Comparison of ENCODE assay signal across 11 mouse cellular contexts in the genomic region with DNA sequence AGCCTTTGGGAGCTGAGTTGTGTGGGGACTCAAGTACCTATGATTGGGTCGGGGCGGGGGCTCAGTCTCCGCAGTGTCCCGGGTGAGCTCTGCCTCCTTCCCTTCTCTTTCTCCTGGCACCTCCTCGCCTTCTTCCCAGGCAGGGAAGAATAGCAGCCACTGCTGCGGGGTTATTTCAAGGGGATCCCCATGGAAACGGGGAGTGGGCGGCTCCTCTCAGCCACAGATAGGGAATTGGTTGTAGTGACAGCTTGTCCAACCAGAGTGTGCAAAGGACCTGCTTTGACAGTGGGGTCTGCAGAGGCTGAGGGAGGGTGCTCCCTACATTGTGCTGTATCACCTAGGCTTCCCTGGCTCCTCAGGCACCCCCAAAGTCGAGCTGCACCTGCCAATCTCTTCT. TPM values are rescaled to one million over a fixed set of nuclear protein-coding genes. Genes with fewer than 3 reads are reported as not detected.
DNase-seq lines count a peak whose midpoint lies in the region; ATAC-seq and TF ChIP-seq lines count a peak whose summit lies in the region.
"Had no signal": no experiment of that assay in that cellular context is flagged by ENCODE, and none has a peak within 500 bp of the region (broad histone marks: within the 10 kb centered on the region; RNA-seq: fewer than 3 reads in every experiment).

No protein-coding gene starts in this region.

- no peaks in the 10 kb centered on the region for H3K27me3 ChIP-seq in forebrain, embryonic 14.5 days (replicated peaks; ENCODE audit: control insufficient read depth, insufficient read depth, low read length)
- H3K27me3 ChIP-seq in midbrain, postnatal 0 days (ENCODE audit: insufficient read depth, low read length), result no peaks in the 10 kb centered on the region

- H3K4me2 ChIP-seq in forebrain, embryonic 14.5 days (ENCODE audit: low read length), result no peak overlapping the region
- H3K4me2 ChIP-seq in midbrain, postnatal 0 days (ENCODE audit: low read depth, low read length, poor library complexity, severe bottlenecking), result 0 out of 2 replicates have a peak overlapping the region, but pooled peaks have one; percentile 6
- H3K4me2 ChIP-seq: limb, embryonic 13.5 days had no signal

- no peaks in the 10 kb centered on the region for H3K9me3 ChIP-seq in forebrain, embryonic 14.5 days (replicated peaks; ENCODE audit: control insufficient read depth, low read length)
- no peaks in the 10 kb centered on the region for H3K9me3 ChIP-seq in midbrain, postnatal 0 days (ENCODE audit: low read length)
- H3K9me3 ChIP-seq: limb, embryonic 13.5 days had no signal

- no peaks in the 10 kb centered on the region for H3K36me3 ChIP-seq in forebrain, embryonic 14.5 days (ENCODE audit: control insufficient read depth, insufficient read depth, low read length)
- no peaks in the 10 kb centered on the region for H3K36me3 ChIP-seq in midbrain, postnatal 0 days (ENCODE audit: insufficient read depth, low read length)
- H3K36me3 ChIP-seq: limb, embryonic 13.5 days had no signal

- H3K27ac ChIP-seq in cortical plate, adult 2 months (ENCODE audit: insufficient read depth, low read length), result peak overlapping the region; percentile 93
- H3K27ac ChIP-seq in forebrain, embryonic 14.5 days (ENCODE audit: low read depth, low read length), result peak overlapping the region; percentile 52; the same call in 1 of the 2 replicates
- 0 out of 2 replicates have a peak overlapping the region, but pooled peaks have one; percentile 39 for H3K27ac ChIP-seq in midbrain, postnatal 0 days (ENCODE audit: low read depth, low read length)
- H3K27ac ChIP-seq: limb, embryonic 13.5 days had no signal

- ATAC-seq in forebrain, embryonic 14.5 days, result peak; percentile 72
- no peak for ATAC-seq in midbrain, postnatal 0 days (ENCODE audit: low FRiP score)

- no peak for TF ChIP-seq POLR2A in cortical plate, adult 2 months (IDR thresholded peaks at IDR 0.05; ENCODE audit: extremely low read depth, insufficient read depth, low read length)

- H3K4me3 ChIP-seq in cortical plate, adult 2 months (ENCODE audit: insufficient read depth, low read length), result no peak overlapping the region
- no peak overlapping the region for H3K4me3 ChIP-seq in forebrain, embryonic 14.5 days (ENCODE audit: low read depth, low read length)
- H3K4me3 ChIP-seq in midbrain, postnatal 0 days (ENCODE audit: low read depth, low read length), result no peak overlapping the region
- H3K4me3 ChIP-seq: limb, embryonic 13.5 days had no signal

- 13% methylated on average over 9 of the region's 9 CpGs for WGBS in forebrain, embryonic 14.5 days
- WGBS in midbrain, postnatal 0 days, result 25% methylated on average over 9 of the region's 9 CpGs

- no peak overlapping the region; the same call in 1 of the 2 replicates for H3K9ac ChIP-seq in forebrain, embryonic 14.5 days (ENCODE audit: low read length)
- no peak overlapping the region for H3K9ac ChIP-seq in midbrain, postnatal 0 days (replicated peaks; ENCODE audit: low read length, poor library complexity, severe bottlenecking)
- H3K9ac ChIP-seq: limb, embryonic 13.5 days had no signal

- peak; percentile 74 for DNase-seq in forebrain, embryonic 14.5 days (ENCODE audit: low spot score)
- DNase-seq in layer of hippocampus, adult 8-10 months (ENCODE audit: low spot score in 2 of 2), result peak; percentile 69 to 77
- no peak for DNase-seq in midbrain, postnatal 0 days (ENCODE audit: low spot score)
- DNase-seq in kidney, adult 11 months, result no peak
- DNase-seq in gastrocnemius, postnatal 25 days, result no peak
- no peak for DNase-seq in heart, adult 8-10 months (ENCODE audit: low spot score)
- DNase-seq in kidney, postnatal 36 days, result no peak

- peaks cover 57% of the 10 kb centered on the region for H3K4me1 ChIP-seq in cortical plate, adult 2 months (ENCODE audit: control insufficient read depth, insufficient read depth, low read length)
- peaks cover 21% of the 10 kb centered on the region for H3K4me1 ChIP-seq in forebrain, embryonic 14.5 days (ENCODE audit: control insufficient read depth, insufficient read depth, low read length)
- peaks cover 14% of the 10 kb centered on the region; the same call in 1 of the 2 replicates for H3K4me1 ChIP-seq in midbrain, postnatal 0 days (ENCODE audit: insufficient read depth, low read length)

- TF ChIP-seq CTCF in cortical plate, adult 2 months (IDR thresholded peaks at IDR 0.05; ENCODE audit: extremely low read depth, insufficient read depth, low read length), result no peak
- TF ChIP-seq CTCF in midbrain, postnatal 0 days (IDR thresholded peaks at IDR 0.05), result no peak

RNA-seq across cellular contexts. Expression of a gene that starts 22.5 kb away (rescaled TPM):
- polyA plus RNA-seq in cortical plate, adult 2 months (2012; rRNA removed), result 442 and 456 TPM in 2 replicates
- polyA plus RNA-seq in forebrain, embryonic 14.5 days (2014; fragmentation: Nextera tagmentation; extraction: Ambion mirVana), result 17.1 and 23.4 TPM in 2 replicates
- 100 to 1,000 TPM; 315 to 377 (median 346) TPM for total RNA-seq in layer of hippocampus, adult 8-10 months (2022)
- total RNA-seq in midbrain, postnatal 0 days (2014; rRNA removed), result 205 and 231 TPM in 2 replicates
- 89.0 and 91.8 TPM in 2 replicates for polyA plus RNA-seq in midbrain, postnatal 0 days (2015; fragmentation: Nextera tagmentation; extraction: Ambion mirVana)
- total RNA-seq in gastrocnemius, postnatal 25 days (2021), result under 1 TPM; 0.41 to 0.70 TPM
- total RNA-seq in heart, adult 8-10 months (2022), result 1 to 10 TPM; 5.4 to 7.2 (median 6.3) TPM
- total RNA-seq: common myeloid progenitor, adult 5-6 weeks had no signal
- polyA plus RNA-seq: heart, embryonic 14.5 days had no signal

Comparison
In these comparisons a context has a peak if more than half of its experiments do, and no peak if none do; other contexts are left out.
1. H3K27ac ChIP-seq: peak in every context shown above with its lines; median percentile 93 in cortical plate, adult 2 months; 52 in forebrain, embryonic 14.5 days; 39 in midbrain, postnatal 0 days.
2. DNase-seq: peak in forebrain, embryonic 14.5 days (single experiment) and layer of hippocampus, adult 8-10 months (2 of 2); none in midbrain, postnatal 0 days (single experiment), kidney, adult 11 months (single experiment), gastrocnemius, postnatal 25 days (single experiment), heart, adult 8-10 months (single experiment) and kidney, postnatal 36 days (0 of 2).
3. RNA of a gene that starts 22.5 kb away (total RNA-seq): 315 to 377 TPM in layer of hippocampus, adult 8-10 months and 205 to 231 TPM in midbrain, postnatal 0 days; 5.4 to 7.2 TPM in heart, adult 8-10 months and 0.41 to 0.70 TPM in gastrocnemius, postnatal 25 days; every median in the first group is over 10 times any median in the second.